Mouse (Mus musculus) olfactory bulb, adult 2 months (tissue): ENCODE data around the gene Golga7b. TPM values are rescaled to one million over a fixed set of nuclear protein-coding genes. Genes with fewer than 3 reads are reported as not detected.

Experiments
- H3K27ac ChIP-seq: fragments of 200-500 bp; 2 replicates; pipeline ENCODE4 v1.5.1; 2012; ENCODE audit warnings: low read depth, low read length; ENCODE audit not compliant: insufficient read depth
- H3K4me1 ChIP-seq: fragments of 200-500 bp; 2 replicates; pipeline ENCODE4 v1.6.1; 2012; ENCODE audit warnings: low read length; ENCODE audit not compliant: control insufficient read depth, insufficient read depth
- H3K4me3 ChIP-seq: fragments of 200-500 bp; 2 replicates; pipeline ENCODE4 v1.5.1; 2012; ENCODE audit warnings: mild to moderate bottlenecking, low read depth, low read length, moderate library complexity; ENCODE audit not compliant: insufficient read depth
- CTCF ChIP-seq: fragments of 200-500 bp; IDR thresholded peaks from 2 replicates; pipeline ENCODE4 v1.5.1; 2012; ENCODE audit warnings: low read depth, mild to moderate bottlenecking, low read length, moderate library complexity; ENCODE audit not compliant: insufficient read depth
- POLR2A ChIP-seq: fragments of 200-500 bp; IDR thresholded peaks from 2 replicates; pipeline ENCODE4 v1.6.1; 2012; ENCODE audit warnings: mild to moderate bottlenecking, low read depth, low read length, moderate library complexity; ENCODE audit not compliant: insufficient read depth
- WGBS: fragments of 180-500 bp; shearing (Covaris S2); methylation state at CpG from one replicate; pipeline ENCODE4 v1.1.7; 2018; 5-methylcytosine and 5-hydroxymethylcytosine counted together
- polyA plus RNA-seq: library from polyadenylated mRNA; stranded (reverse); fragments of >200 nt; gene quantifications from 2 replicates; pipeline ENCODE4 v1.2.4, GENCODE M21; 2012; ENCODE audit warnings: low replicate concordance; ENCODE audit not compliant: missing spikeins, insufficient read depth, insufficient read length

Golga7b gene
- polyA plus RNA-seq: not detected in 2 replicates

DNA sequence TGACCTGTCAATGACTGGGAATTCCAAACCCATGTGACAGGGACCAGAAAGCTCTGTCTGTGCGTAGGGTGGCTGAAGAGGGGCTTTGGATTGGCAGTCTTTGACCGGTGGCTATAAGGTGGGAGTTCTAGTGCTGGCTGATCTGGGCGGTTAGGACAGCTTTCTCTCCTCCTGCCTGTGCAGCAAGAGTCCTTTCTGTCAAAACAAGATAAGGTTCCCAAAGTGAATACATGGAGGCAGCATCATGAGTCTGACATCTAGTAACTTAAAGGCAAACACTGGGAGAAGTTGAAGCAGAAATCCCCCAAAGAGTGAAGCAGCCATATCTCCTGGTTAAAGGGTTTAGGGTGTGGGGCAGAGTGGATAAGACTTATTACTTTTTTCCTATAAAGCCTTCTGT, at the start of gene Golga7b:
Golga7b (plus strand) TSS at position 56 of the 400 bp plus-strand sequence.
- WGBS: 95% methylated on average over 3 of the region's 3 CpGs
- TF ChIP-seq POLR2A (no peak), CTCF (no peak)

GRCm38 (mm10) chr19:42198026-42198425, 49.3 kb upstream of the Golga7b start:
- Histone ChIP-seq H3K27ac (no peak overlapping the region), H3K4me1 (peaks cover 22% of the 10 kb centered on the region), H3K4me3 (no peak overlapping the region)
- TF ChIP-seq CTCF (no peak), POLR2A (no peak)
- WGBS: 35% methylated on average over 11 of the region's 11 CpGs

More for the DNA sequence above, at the start of gene Golga7b:
- Histone ChIP-seq H3K27ac (no peak within 1 kb of the TSS), H3K4me1 (peaks cover 10% of the 10 kb centered on the region), H3K4me3 (no peak within 1 kb of the TSS)

- WGBS: 3% methylated on average over 60 of the region's 60 CpGs
- Histone ChIP-seq H3K27ac (no peak within 1 kb of the TSS), H3K4me1 (peaks cover 25% of the 10 kb centered on the region), H3K4me3 (peak within 1 kb of the TSS; percentile 9)
- TF ChIP-seq CTCF: no peak
- TF ChIP-seq POLR2A: no peak
Observed at GRCm38 (mm10) chr19:42201696-42202381, 45.5 kb upstream of the Golga7b start, which contains the start of gene Sfrp5. Gene Sfrp5, minus strand, starts transcription at chr19:42202252.

DNA sequence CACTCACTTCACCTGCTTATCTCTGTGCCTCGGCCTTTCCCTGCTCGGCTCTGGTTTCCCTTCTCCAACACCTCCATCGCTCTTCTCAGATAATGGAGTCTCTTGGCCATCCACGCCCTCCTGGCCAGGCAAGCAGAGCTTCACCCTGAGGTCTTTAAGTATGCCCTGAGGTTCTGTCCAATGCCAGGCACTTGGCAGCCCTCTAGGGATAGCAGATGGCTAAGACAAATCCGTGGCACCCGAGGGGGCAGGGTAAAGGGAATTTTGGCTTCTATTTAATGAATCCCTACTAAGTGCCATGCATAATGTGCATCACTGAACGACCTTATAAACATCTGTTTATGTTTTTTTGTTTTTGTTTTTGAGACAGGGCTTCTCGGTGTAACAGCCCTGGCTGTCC, 44.9 kb upstream of the Golga7b start:
- no peak overlapping the region for H3K4me3 ChIP-seq
- no peak overlapping the region for H3K27ac ChIP-seq
- TF ChIP-seq CTCF: no peak
- no peak for TF ChIP-seq POLR2A
- WGBS: 48% methylated on average over 8 of the region's 8 CpGs
- peaks cover 25% of the 10 kb centered on the region for H3K4me1 ChIP-seq

DNA sequence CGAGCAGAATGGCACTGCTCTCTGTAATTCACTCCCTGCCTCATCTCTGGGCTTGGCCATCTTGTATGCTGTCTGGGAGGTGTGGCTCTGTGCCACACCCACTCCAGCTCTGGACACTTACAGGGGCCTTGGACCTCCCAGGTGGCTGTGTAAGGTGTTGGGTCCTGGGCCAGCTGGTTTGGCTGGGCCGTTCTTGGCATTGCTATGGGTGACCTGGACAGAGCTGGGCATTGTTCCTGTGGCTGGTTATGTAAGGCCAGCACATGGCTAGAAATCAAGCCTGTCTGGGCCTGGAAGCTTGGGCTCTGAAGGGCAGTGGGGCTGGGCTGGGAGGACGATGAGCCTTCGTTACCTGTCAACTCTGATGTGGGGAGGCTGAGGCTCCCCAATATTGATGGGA, 43.1 kb upstream of the Golga7b start:
- no peak overlapping the region for H3K27ac ChIP-seq
- TF ChIP-seq CTCF (no peak), POLR2A (no peak)
- H3K4me3 ChIP-seq: no peak overlapping the region
- WGBS: 67% methylated on average over 4 of the region's 4 CpGs
- peaks cover 19% of the 10 kb centered on the region for H3K4me1 ChIP-seq

GRCm38 (mm10) chr19:42205201-42205600, 42.2 kb upstream of the Golga7b start:
- Histone ChIP-seq H3K27ac (no peak overlapping the region), H3K4me1 (peaks cover 21% of the 10 kb centered on the region), H3K4me3 (no peak overlapping the region)
- 88% methylated on average over 8 of the region's 8 CpGs for WGBS
- no peak for TF ChIP-seq POLR2A
- TF ChIP-seq CTCF: no peak

DNA sequence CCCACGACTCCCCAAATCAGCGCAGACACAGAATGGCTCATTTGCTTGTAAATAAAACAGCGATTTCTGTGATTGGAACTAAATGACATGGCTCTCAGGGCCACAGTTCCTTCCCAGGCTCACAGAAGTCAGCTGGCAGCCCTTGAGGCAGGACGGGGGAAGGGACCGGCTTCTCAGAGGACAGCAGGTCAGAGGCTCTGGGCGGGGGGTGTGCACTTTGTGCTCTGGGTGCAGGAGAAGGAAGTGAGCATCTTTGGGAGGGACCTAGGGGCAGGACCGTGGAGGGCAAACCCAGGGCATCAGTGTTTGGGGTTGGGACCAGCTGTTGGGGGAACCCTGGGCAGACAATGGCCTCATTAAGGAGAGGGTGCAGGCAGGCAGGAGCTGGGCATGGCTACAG, 37.9 kb upstream of the Golga7b start:
- WGBS: 53% methylated on average over 7 of the region's 7 CpGs
- H3K4me3 ChIP-seq: no peak overlapping the region
- TF ChIP-seq POLR2A: no peak
- no peak for TF ChIP-seq CTCF
- peaks cover 5% of the 10 kb centered on the region; the same call in 1 of the 2 replicates for H3K4me1 ChIP-seq
- no peak overlapping the region for H3K27ac ChIP-seq

DNA sequence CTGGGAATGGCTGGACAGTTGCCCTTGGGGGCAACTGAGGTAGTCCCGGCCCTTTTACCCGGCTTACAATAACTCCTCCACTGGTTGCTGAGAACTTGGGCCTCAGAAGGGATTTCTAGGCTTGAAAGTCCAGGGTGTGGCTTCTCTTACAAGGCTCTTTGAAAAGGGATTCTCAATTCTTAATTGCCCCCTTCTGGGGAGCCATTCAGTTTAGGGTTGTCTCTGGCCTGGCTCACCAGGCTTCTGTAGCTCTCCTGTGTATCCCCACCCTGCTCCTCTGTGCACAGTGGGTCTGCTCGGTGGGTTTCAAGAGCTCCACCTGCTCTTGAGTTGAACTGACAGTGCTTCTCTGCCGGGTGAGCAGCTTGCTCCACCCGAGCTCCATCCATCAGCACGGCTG, 37.4 kb upstream of the Golga7b start:
- WGBS: 77% methylated on average over 6 of the region's 6 CpGs
- peaks cover 5% of the 10 kb centered on the region; the same call in 1 of the 2 replicates for H3K4me1 ChIP-seq
- no peak overlapping the region for H3K4me3 ChIP-seq
- no peak overlapping the region for H3K27ac ChIP-seq
- TF ChIP-seq CTCF (no peak), POLR2A (no peak)

DNA sequence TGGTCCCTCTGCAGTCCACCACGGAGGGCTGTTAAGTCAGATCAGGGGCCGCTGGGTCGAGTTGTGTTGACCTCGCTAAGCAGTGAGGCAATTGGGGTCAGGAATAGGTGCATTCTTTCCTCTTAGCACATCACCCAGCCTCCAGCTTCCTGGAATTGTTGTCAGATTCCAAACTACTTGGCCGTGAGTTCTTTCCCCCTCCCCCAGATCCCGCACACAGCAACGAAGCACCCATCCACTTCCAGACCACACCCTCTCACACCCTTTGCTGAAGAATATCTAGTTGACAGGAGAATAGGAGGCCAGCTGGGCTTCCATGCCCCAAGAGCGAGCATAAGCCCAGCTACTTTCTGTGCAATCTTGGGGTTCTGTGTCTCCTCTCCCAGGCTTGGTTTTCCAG, 35.4 kb upstream of the Golga7b start:
- Histone ChIP-seq H3K4me3 (no peak overlapping the region), H3K4me1 (peaks cover 5% of the 10 kb centered on the region; the same call in 1 of the 2 replicates), H3K27ac (no peak overlapping the region)
- 82% methylated on average over 8 of the region's 8 CpGs for WGBS
- TF ChIP-seq CTCF (no peak), POLR2A (no peak)
